Mouse (Mus musculus) cortical plate, adult 2 months (tissue): ENCODE results near the gene Stk40. TPM values are rescaled to one million over a fixed set of nuclear protein-coding genes. Genes with fewer than 3 reads are reported as not detected.

Experiments
- H3K27ac ChIP-seq: fragments of 200-500 bp; 2 replicates; pipeline ENCODE4 v1.5.1; 2012; ENCODE audit warnings: low read length, control low read depth, inconsistent platforms; ENCODE audit not compliant: insufficient read depth
- H3K4me1 ChIP-seq: fragments of 200-500 bp; 2 replicates; pipeline ENCODE4 v1.6.1; 2011; ENCODE audit warnings: low read length; ENCODE audit not compliant: control insufficient read depth, insufficient read depth
- H3K4me3 ChIP-seq: fragments of 200-500 bp; 2 replicates; pipeline ENCODE4 v1.5.1; 2011; ENCODE audit warnings: mild to moderate bottlenecking, low read length, control low read depth; ENCODE audit not compliant: insufficient read depth
- CTCF ChIP-seq: fragments of 200-500 bp; IDR thresholded peaks from 2 replicates; pipeline ENCODE4 v1.5.1; 2011; ENCODE audit warnings: mild to moderate bottlenecking, control low read depth, low read length; ENCODE audit not compliant: insufficient read depth; ENCODE audit errors: extremely low read depth
- POLR2A ChIP-seq: fragments of 200-500 bp; IDR thresholded peaks from 2 replicates; pipeline ENCODE4 v1.6.1; 2011; ENCODE audit warnings: mild to moderate bottlenecking, low read length, control low read depth; ENCODE audit not compliant: insufficient read depth; ENCODE audit errors: extremely low read depth
- polyA plus RNA-seq: library from polyadenylated mRNA; depleted of rRNA; stranded (reverse); fragments of >200 nt; gene quantifications from 2 replicates; pipeline ENCODE4 v1.2.3, GENCODE M21; 2012

Stk40 gene
- polyA plus RNA-seq, 1 experiment = 17.5 TPM

DNA sequence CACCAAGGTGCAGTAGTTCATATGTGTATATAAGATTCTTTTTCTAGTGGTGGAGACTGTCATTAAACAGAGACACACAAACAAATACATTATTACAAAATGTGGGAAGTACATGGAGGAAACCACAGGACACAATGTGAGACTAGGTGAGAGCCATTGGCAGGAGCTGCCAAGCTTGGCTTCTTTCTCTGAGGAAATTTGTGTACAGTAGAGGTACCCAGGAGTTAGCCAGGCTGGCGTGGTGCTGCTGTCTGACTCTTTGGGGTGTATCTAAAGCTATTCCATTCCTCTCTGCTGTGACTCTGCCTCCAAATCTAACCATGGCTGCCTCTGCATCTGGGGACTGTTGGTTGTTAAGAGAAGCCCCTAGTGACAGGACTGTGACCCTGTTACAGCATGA is 15.3 kb downstream of the Stk40 start:
- no peak for TF ChIP-seq CTCF
- no peak for TF ChIP-seq POLR2A
- Histone ChIP-seq H3K4me3 (no peak overlapping the region), H3K27ac (no peak overlapping the region), H3K4me1 (peaks cover 11% of the 10 kb centered on the region; the same call in 1 of the 2 replicates)

DNA sequence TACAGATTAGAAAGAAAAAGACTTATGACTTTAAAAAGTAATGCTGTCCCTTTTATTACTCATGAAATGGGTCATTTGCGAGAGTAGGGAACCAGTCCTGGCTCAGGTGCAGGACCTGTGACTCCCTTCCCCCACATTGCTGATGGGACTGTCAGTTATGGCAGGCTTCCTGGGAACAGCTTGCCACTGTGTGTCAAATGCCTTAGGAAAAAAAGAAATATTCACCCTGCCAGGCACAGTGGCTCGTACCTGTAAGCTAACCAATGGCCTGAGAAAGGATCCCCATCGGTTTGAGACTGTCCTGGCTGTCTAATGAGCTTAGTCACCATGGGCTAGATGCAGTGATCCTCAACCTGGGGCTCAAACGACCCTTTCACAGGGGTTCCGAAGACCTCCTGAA is 16.3 kb downstream of the Stk40 start:
- Histone ChIP-seq H3K27ac (no peak overlapping the region), H3K4me1 (peaks cover 11% of the 10 kb centered on the region; the same call in 1 of the 2 replicates), H3K4me3 (no peak overlapping the region)
- TF ChIP-seq POLR2A (no peak), CTCF (no peak)

DNA sequence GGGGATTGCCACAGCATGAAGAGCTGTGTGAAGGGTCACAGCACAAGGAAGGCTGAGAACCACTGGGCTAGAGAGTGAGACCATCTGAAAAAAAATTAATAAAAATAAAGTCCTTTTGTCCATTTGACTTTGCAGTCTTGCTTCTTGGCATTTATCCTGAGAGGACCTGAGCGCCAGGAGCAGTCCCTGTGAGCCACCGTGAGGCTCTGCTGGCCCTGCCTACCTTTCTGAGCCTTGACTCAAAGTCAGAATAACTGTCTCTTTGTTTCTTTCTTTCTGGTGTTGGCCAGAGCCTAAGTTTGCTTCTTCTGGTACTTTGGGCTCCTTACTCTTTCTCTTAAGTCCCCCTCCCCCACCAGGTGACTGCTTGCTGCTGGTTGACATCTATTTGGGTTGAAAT is 16.7 kb downstream of the Stk40 start:
- H3K4me3 ChIP-seq = no peak overlapping the region
- TF ChIP-seq CTCF = no peak
- no peak for TF ChIP-seq POLR2A
- peaks cover 11% of the 10 kb centered on the region; the same call in 1 of the 2 replicates for H3K4me1 ChIP-seq
- H3K27ac ChIP-seq = no peak overlapping the region

DNA sequence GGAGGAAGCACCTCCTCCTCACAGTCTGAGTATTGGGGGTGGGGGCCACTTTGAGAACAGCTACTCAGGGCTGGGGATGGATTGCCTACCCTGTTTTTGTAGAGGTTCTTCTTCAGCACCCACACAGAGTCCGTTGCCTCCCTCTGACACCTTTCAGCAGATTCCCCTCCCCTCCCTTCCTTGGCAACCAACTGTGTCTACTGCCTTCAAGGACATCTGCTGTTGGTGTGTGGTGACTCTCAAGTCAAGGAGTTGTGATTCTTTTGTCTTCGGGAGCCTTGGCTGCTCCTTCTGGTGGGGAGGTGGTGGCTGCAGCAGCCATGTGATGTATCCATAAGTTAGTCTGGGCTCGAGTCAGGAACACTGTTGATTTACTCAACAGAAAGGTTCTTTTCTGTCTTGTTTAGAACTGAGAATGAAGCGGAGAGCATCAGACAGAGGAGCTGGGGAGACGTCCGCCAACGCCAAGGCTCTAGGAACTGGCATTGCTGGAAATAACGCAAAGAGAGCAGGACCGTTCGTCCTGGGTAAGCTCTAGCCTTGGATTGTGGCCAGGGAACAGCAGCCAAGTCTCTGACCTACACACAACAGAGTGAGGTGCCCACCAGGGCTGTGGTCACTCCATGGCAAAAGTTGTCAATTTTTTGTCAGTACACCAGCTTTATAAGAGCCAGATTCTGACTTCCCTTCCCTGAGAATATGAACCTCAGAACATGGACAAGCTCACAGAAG is 19.7 kb downstream of the Stk40 start:
- no peak for TF ChIP-seq CTCF
- no peak for TF ChIP-seq POLR2A
- no peak overlapping the region for H3K4me3 ChIP-seq
- peaks cover 8% of the 10 kb centered on the region; the same call in 1 of the 2 replicates for H3K4me1 ChIP-seq
- no peak overlapping the region for H3K27ac ChIP-seq

DNA sequence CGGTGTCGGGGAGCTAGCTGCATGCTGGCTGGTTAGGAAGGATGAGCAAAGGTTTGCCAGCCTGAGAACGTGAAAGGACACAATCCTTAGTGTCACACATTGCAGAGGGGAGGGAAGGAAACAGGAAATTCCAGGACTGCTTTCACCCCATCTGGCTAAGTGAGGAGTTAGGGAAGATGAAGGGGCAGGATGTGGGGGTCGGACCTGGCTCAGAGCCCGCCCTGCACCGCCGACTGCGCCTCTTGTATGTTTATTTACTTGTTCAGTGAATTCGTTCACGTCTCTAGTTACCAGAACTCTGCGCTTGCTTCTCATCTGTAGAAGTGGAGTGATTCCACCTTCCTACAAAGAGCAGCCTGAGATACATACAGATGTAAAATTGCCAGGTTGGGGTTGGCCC is 26.7 kb downstream of the Stk40 start:
- no peak overlapping the region for H3K4me3 ChIP-seq
- H3K27ac ChIP-seq = no peak overlapping the region
- TF ChIP-seq POLR2A (no peak), CTCF (no peak)
- peaks cover 8% of the 10 kb centered on the region for H3K4me1 ChIP-seq

DNA sequence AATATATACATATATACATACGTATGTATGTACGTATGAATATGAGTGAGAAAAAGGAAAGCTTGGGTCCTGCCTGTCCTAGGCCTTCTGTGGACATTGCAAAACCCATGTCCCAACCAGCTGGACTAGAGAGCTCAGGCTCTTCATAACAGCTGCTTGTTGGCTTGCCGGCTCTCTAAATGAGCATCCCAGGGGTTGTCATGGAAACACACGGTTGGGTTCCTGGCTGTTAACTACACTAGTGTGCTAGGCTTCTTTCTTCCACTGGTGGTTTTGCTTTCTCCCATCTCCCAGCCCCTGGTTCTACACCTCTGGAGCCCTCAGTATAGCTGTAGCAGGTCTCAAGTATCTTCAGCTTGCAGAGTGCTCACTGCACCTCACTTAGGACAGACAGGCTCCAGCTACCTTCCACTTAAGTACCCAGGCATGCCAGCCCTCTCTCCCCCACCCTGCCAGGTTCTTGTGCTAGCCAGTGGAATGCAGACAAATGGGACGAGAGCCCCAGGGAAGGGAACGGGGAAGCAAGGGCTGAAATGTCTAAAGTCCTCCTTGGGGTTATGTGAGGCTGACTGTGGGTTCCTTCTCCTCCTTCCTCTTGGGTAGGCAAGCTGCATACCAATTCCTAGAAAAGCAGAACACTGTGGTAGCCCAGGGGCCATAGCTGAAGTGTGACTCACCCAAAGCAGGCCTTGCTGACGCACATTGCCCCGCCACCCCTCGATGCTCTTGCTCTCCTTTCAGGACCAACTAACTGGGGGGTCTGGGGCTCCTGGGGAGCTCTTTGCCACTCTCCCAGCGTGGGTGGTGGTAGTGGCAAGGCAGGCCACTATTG is 27.7 kb downstream of the Stk40 start:
- no peak overlapping the region for H3K27ac ChIP-seq
- no peak overlapping the region for H3K4me3 ChIP-seq
- H3K4me1 ChIP-seq = peaks cover 8% of the 10 kb centered on the region
- TF ChIP-seq CTCF (no peak), POLR2A (no peak)

DNA sequence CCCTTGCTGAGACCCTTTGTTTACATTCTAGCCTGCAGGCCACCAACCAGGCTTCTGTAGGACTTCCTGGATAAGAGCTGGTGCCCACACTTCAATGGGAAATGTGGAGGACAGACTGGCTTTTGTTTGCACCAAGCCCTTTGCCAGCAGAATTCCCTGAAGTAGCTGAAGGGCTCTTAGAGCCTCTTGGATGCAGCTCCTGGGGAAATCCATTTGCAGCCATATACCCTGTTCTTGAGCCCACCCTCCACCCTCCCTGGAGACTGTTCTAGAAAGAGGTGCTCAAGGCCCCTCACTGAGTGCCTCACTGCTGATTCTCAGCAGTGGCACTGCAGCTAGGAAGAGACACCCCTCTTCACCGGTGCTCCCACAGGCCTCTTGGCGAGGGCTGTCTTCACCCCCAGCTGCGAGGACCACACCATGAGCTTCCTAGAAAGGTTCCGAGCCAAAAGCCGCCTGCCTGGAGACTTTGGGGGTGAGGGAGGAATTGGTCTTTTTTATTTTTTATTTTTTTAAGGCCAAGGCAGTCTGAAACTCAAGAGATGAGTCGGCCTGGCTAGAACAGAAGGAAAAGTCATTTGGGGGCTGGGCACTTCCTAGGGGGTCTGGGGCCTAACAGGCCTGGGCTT is 29.0 kb downstream of the Stk40 start:
- no peak overlapping the region for H3K4me3 ChIP-seq
- no peak overlapping the region for H3K27ac ChIP-seq
- peaks cover 8% of the 10 kb centered on the region for H3K4me1 ChIP-seq
- TF ChIP-seq CTCF (no peak), POLR2A (no peak)

DNA sequence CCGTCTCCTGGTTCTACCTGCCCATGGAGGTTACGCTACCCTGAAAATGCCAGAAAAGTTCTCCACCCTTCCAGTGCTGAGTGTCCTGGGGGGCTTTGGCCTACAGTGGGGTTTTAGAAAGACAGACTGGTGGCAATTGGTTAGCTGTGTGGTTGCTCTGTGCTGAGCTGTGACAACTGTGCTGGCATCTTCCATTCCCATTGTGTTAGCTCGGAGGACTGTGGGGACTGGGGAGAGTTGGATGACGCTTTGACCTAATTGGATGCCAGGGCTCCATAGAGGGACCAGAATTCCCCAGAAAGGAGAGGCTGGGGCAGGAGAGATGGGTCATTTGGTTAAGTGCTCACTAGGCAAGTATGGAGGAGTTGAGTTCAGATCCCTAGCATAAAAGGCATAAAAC is 30.5 kb downstream of the Stk40 start:
- Histone ChIP-seq H3K4me1 (peaks cover 8% of the 10 kb centered on the region), H3K27ac (no peak overlapping the region), H3K4me3 (no peak overlapping the region)
- TF ChIP-seq CTCF (no peak), POLR2A (no peak)

DNA sequence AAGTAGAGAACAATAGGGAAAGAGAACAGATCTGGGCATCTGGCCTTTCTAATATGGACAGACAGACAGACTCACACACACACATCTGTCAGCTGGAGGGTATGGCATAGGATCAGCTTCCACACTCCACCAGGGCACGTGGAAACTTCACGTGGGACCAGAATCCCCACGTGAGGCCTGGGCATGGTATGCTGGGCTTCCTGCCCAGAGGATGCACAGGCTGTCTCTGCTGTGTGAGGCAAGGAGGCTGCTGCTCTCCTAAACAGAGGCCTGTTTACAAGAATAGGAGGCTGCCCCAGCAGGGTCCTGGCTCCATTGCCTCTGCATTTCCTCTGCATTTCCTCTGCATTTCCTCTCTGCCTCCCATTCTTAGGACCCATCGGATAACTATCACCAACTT is 30.9 kb downstream of the Stk40 start:
- peaks cover 8% of the 10 kb centered on the region for H3K4me1 ChIP-seq
- no peak overlapping the region for H3K4me3 ChIP-seq
- no peak overlapping the region for H3K27ac ChIP-seq
- TF ChIP-seq CTCF (no peak), POLR2A (no peak)
